Mouse (Mus musculus) forebrain, embryonic 13.5 days (tissue): ENCODE data around the gene Timmdc1. TPM values are rescaled to one million over a fixed set of nuclear protein-coding genes. Genes with fewer than 3 reads are reported as not detected.

Experiments used
- ATAC-seq: fragments of 200-750 bp; cut with Nextera tagmentation; 2 replicates; pipeline ENCODE4 v1.8.0; 2017
- H3K27ac ChIP-seq: fragments of 300-500 bp; sonication (generic); 2 replicates; pipeline ENCODE4 v1.5.1; 2015; ENCODE audit warnings: inconsistent platforms, mild to moderate bottlenecking, moderate library complexity
- H3K27me3 ChIP-seq: fragments of 300-500 bp; sonication (generic); 2 replicates; pipeline ENCODE4 v1.6.1; 2015; ENCODE audit warnings: mild to moderate bottlenecking, inconsistent platforms
- H3K36me3 ChIP-seq: fragments of 300-500 bp; sonication (generic); 2 replicates; pipeline ENCODE4 v1.6.1; 2015; ENCODE audit warnings: mild to moderate bottlenecking, inconsistent platforms; ENCODE audit not compliant: poor library complexity, severe bottlenecking
- H3K4me1 ChIP-seq: fragments of 300-500 bp; sonication (generic); 2 replicates; pipeline ENCODE4 v1.6.1; 2015; ENCODE audit warnings: inconsistent platforms
- H3K4me2 ChIP-seq: fragments of 300-500 bp; sonication (generic); 2 replicates; pipeline ENCODE4 v1.6.1; 2015; ENCODE audit warnings: inconsistent platforms, mild to moderate bottlenecking, moderate library complexity
- H3K4me3 ChIP-seq: fragments of 300-500 bp; sonication (generic); 2 replicates; pipeline ENCODE4 v1.5.1; 2015; ENCODE audit warnings: mild to moderate bottlenecking, inconsistent platforms
- H3K9ac ChIP-seq: fragments of 300-500 bp; sonication (generic); 2 replicates; pipeline ENCODE4 v1.6.1; 2015; ENCODE audit warnings: mild to moderate bottlenecking, inconsistent platforms
- H3K9me3 ChIP-seq: fragments of 300-500 bp; sonication (generic); replicated peaks from 2 replicates; pipeline ENCODE4 v1.6.1; 2016; ENCODE audit warnings: inconsistent platforms
- WGBS: fragments of 180-500 bp; shearing (Covaris S2); methylation state at CpG from one replicate; pipeline ENCODE4 v1.1.7; 2015; 5-methylcytosine and 5-hydroxymethylcytosine counted together
- polyA plus RNA-seq: library from polyadenylated mRNA; unstranded; fragments of >200 nt; fragmentation: Nextera tagmentation; extraction: Ambion mirVana; gene quantifications from 2 replicates; pipeline ENCODE4 v1.2.1, GENCODE M21; 2015

The Timmdc1 gene
- polyA plus RNA-seq, 1 experiment from 2014 or later = 39.9 TPM

GRCm38 (mm10) chr16:38471697-38472506 lies 50.6 kb downstream of the Timmdc1 start:
- WGBS = 83% methylated on average over 11 of the region's 11 CpGs
- H3K4me3 ChIP-seq = no peak overlapping the region
- H3K9me3 ChIP-seq = no peaks in the 10 kb centered on the region
- no peak overlapping the region for H3K27ac ChIP-seq
- no peak for ATAC-seq
- H3K4me1 ChIP-seq = peaks cover 8% of the 10 kb centered on the region
- H3K27me3 ChIP-seq = no peaks in the 10 kb centered on the region
- no peaks in the 10 kb centered on the region for H3K36me3 ChIP-seq
- H3K9ac ChIP-seq = no peak overlapping the region
- H3K4me2 ChIP-seq = no peak overlapping the region

- H3K9me3 ChIP-seq = no peaks in the 10 kb centered on the region
- ATAC-seq = no peak
- no peak overlapping the region for H3K4me3 ChIP-seq
- no peak overlapping the region for H3K27ac ChIP-seq
- H3K27me3 ChIP-seq = no peaks in the 10 kb centered on the region
- 76% methylated on average over 8 of the region's 8 CpGs for WGBS
- H3K4me1 ChIP-seq = no peaks in the 10 kb centered on the region
- no peak overlapping the region for H3K9ac ChIP-seq
- H3K36me3 ChIP-seq = no peaks in the 10 kb centered on the region
- no peak overlapping the region for H3K4me2 ChIP-seq
Measured at GRCm38 (mm10) chr16:38469437-38469836, 53.0 kb downstream of the Timmdc1 start.

DNA sequence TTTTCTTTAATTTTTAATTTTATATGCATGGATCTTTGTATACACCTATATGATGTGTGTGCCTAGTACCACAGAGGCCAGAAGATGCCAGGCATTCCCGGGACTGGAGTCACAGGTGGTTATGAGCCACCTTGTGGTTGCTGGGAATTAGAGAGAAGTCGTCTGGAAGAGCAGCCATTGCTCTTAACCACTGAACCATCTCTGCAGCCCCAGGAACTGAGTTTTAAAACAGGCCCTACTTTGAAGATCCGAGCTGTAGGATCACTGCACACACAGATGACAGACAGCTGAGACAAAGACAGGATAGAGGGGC lies 53.8 kb downstream of the Timmdc1 start:
- Histone ChIP-seq H3K4me2 (no peak overlapping the region), H3K4me1 (no peaks in the 10 kb centered on the region), H3K36me3 (no peaks in the 10 kb centered on the region), H3K9ac (no peak overlapping the region), H3K27me3 (no peaks in the 10 kb centered on the region), H3K4me3 (no peak overlapping the region), H3K27ac (no peak overlapping the region), H3K9me3 (no peaks in the 10 kb centered on the region)
- no peak for ATAC-seq
- 40% methylated on average over 3 of the region's 3 CpGs for WGBS

GRCm38 (mm10) chr16:38467917-38468705 lies 54.4 kb downstream of the Timmdc1 start:
- no peaks in the 10 kb centered on the region for H3K4me1 ChIP-seq
- WGBS = 88% methylated on average over 8 of the region's 8 CpGs

DNA sequence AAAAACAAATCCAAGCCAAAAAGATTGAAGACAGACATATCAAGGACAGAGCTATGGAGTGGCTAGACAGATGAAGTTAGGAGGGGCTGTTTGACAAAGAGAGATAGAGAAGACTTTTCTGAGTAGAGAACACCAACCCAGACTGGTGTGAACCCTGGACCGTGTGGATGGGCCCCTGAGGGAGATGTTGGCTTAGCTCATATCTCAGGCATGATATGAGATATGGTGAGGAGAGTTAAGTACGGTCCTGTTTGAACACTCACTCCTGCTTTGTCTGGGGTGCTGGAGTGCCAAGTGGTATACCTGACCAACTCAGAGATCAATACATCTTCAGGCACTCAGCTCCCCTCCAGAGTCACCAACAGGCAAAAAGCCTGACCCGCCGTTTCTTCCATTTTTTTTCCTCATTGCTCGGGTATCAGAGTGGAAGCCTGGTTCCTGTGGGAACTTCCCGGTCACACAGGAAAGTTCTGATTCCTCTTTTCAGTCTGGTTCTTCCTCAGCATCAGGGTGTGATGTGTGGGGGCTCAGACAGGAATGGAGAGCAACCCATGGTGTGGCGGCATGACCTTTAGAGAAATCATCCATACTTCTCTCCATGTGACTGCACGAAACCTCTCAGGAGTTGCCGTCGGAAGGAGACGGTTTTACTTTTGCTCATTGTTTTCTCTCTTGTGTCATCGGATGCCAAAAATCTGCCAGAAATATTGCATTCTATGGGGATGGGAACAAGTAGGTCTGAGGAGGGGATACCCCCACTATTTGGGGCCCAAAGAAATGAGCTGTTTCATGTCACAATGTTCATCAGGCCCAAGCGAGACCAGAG lies 55.2 kb downstream of the Timmdc1 start:
- no peaks in the 10 kb centered on the region for H3K4me1 ChIP-seq
- no peak overlapping the region for H3K4me3 ChIP-seq
- 91% methylated on average over 13 of the region's 13 CpGs for WGBS
- H3K4me2 ChIP-seq = no peak overlapping the region
- H3K27ac ChIP-seq = no peak overlapping the region
- ATAC-seq = no peak
- no peaks in the 10 kb centered on the region for H3K36me3 ChIP-seq
- no peaks in the 10 kb centered on the region for H3K9me3 ChIP-seq
- no peak overlapping the region for H3K9ac ChIP-seq
- H3K27me3 ChIP-seq = no peaks in the 10 kb centered on the region

More at GRCm38 (mm10) chr16:38467917-38468705, 54.4 kb downstream of the Timmdc1 start:
- H3K27ac ChIP-seq = no peak overlapping the region
- H3K4me2 ChIP-seq = no peak overlapping the region
- ATAC-seq = no peak
- no peaks in the 10 kb centered on the region for H3K27me3 ChIP-seq
- no peak overlapping the region for H3K4me3 ChIP-seq
- H3K9me3 ChIP-seq = no peaks in the 10 kb centered on the region
- no peak overlapping the region for H3K9ac ChIP-seq
- H3K36me3 ChIP-seq = no peaks in the 10 kb centered on the region

DNA sequence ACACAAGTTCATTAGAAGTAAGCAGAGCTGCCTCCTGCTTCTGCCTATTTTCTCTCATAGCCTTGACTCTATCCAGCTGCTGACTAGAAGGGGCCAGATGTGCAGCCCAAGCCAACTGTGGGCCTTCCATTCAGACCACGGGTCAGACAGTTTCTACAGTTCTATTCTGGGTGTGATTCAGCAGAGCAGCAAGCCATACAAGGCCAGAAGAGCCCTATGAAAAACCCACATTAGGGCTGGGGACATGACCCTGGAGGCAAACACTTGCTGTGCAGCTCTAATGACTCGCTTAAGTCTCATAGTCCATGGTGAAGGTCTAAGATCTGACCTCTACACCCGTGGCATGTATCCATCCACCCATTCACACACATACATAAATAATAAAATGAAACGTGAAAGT lies 56.4 kb downstream of the Timmdc1 start:
- H3K36me3 ChIP-seq = no peaks in the 10 kb centered on the region
- WGBS = 77% methylated on average over 4 of the region's 4 CpGs
- ATAC-seq = no peak

GRCm38 (mm10) chr16:38463305-38463704 lies 59.2 kb downstream of the Timmdc1 start:
- Histone ChIP-seq H3K4me1 (no peaks in the 10 kb centered on the region), H3K9me3 (no peaks in the 10 kb centered on the region), H3K27ac (no peak overlapping the region), H3K27me3 (no peaks in the 10 kb centered on the region), H3K4me3 (no peak overlapping the region), H3K36me3 (no peaks in the 10 kb centered on the region), H3K4me2 (no peak overlapping the region), H3K9ac (no peak overlapping the region)
- WGBS = 92% methylated on average over 5 of the region's 5 CpGs
- no peak for ATAC-seq

More for the DNA sequence above, 56.4 kb downstream of the Timmdc1 start:
- Histone ChIP-seq H3K27ac (no peak overlapping the region), H3K9ac (no peak overlapping the region), H3K4me1 (no peaks in the 10 kb centered on the region), H3K9me3 (no peaks in the 10 kb centered on the region), H3K4me3 (no peak overlapping the region), H3K4me2 (no peak overlapping the region), H3K27me3 (no peaks in the 10 kb centered on the region)

- Histone ChIP-seq H3K9ac (no peak overlapping the region), H3K9me3 (no peaks in the 10 kb centered on the region), H3K27ac (no peak overlapping the region), H3K27me3 (no peaks in the 10 kb centered on the region), H3K4me1 (no peaks in the 10 kb centered on the region), H3K4me3 (no peak overlapping the region), H3K4me2 (no peak overlapping the region), H3K36me3 (no peaks in the 10 kb centered on the region)
- 92% methylated on average over 7 of the region's 7 CpGs for WGBS
- ATAC-seq = no peak
Measured at GRCm38 (mm10) chr16:38462161-38462560, 60.3 kb downstream of the Timmdc1 start.

DNA sequence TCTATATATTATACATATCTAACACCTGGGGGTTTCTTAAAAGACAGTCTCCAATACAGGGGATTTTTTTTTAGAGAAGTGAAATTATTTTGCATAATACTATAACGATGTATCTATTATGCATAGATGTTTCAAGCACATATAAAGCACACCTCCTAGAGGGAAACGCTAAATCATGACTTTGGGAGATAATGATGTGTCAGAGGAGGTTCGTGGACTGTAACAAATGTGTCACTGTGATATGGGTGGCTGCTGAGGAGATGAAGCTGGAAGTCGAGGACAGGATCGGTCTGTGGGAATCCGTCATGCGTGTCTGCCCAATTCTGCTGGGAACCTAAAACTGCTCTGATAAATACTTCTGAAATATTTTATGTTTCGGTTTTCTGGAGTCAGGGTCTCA lies 60.7 kb downstream of the Timmdc1 start:
- WGBS = 84% methylated on average over 8 of the region's 8 CpGs
- ATAC-seq = no peak
- H3K4me2 ChIP-seq = no peak overlapping the region
- no peaks in the 10 kb centered on the region for H3K4me1 ChIP-seq
- H3K9ac ChIP-seq = no peak overlapping the region
- no peak overlapping the region for H3K27ac ChIP-seq
- no peaks in the 10 kb centered on the region for H3K9me3 ChIP-seq
- no peaks in the 10 kb centered on the region for H3K27me3 ChIP-seq
- no peaks in the 10 kb centered on the region for H3K36me3 ChIP-seq
- H3K4me3 ChIP-seq = no peak overlapping the region

- Histone ChIP-seq H3K27me3 (no peaks in the 10 kb centered on the region), H3K4me2 (no peak overlapping the region), H3K9ac (no peak overlapping the region), H3K36me3 (no peaks in the 10 kb centered on the region), H3K4me3 (no peak overlapping the region), H3K4me1 (no peaks in the 10 kb centered on the region), H3K9me3 (no peaks in the 10 kb centered on the region), H3K27ac (no peak overlapping the region)
- ATAC-seq = no peak
- 94% methylated on average over 4 of the region's 4 CpGs for WGBS
Measured at GRCm38 (mm10) chr16:38459990-38460389, 62.5 kb downstream of the Timmdc1 start.

- Histone ChIP-seq H3K27ac (no peak overlapping the region), H3K9me3 (no peaks in the 10 kb centered on the region), H3K4me1 (no peaks in the 10 kb centered on the region), H3K27me3 (no peaks in the 10 kb centered on the region), H3K9ac (no peak overlapping the region), H3K4me2 (no peak overlapping the region), H3K36me3 (no peaks in the 10 kb centered on the region), H3K4me3 (no peak overlapping the region)
- no peak for ATAC-seq
- 78% methylated on average over 6 of the region's 6 CpGs for WGBS
Measured at GRCm38 (mm10) chr16:38458600-38459280, 63.7 kb downstream of the Timmdc1 start.
